Mouse (Mus musculus) cerebellum, adult 2 months (tissue): ENCODE data around the gene Me3.

Experiments used
- CTCF ChIP-seq: fragments of 200-500 bp; IDR thresholded peaks from 2 replicates; pipeline ENCODE4 v1.5.1; 2011; ENCODE audit warnings: low read depth, mild to moderate bottlenecking, control low read depth, low read length, moderate library complexity, borderline replicate concordance; ENCODE audit not compliant: insufficient read depth
- POLR2A ChIP-seq: fragments of 200-500 bp; IDR thresholded peaks from 2 replicates; pipeline ENCODE4 v1.6.1; 2011; ENCODE audit warnings: low read length, control low read depth, borderline replicate concordance; ENCODE audit not compliant: insufficient read depth

GRCm38 (mm10) chr7:89679139-89679538 is 46.9 kb downstream of the Me3 start:
- TF ChIP-seq CTCF (no peak), POLR2A (no peak)
